Mouse (Mus musculus): Measurements from ENCODE around the gene Scaf8.
"Not testable (repeated sequence)": the region's sequence is repeated elsewhere in the genome, so short reads cannot be mapped to it uniquely, and the experiment has no call there.

Scaf8 gene

DNA sequence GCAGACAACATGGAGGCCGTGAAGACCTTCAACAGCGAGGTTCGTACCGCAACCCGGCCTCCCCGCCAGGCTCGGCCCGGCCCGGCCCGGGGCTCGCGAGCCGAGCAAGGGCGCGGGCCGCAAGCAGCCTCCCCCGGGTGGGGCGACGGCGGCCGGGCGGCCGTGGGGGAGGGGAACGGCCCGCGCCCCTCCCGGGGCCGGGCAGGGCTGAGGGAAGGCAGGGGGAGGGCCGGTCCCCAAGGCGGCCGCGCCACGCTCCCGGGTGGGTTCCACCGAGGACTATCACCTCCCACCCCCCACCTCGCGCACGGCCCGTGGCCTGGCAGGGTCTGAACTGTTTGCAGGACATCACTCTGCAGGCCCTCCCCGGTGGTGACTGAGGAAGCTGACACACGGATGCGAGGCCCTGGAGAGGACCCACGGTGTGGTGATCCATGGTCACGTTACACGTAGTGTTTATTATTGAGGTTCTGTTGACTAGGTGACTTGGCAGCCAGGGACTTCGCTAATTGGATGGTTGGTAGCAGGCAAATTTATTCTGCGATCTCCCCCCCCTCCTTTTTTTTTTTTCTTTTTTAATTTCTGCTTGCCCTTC lies 705 bp downstream of the Scaf8 start:
- in situ Hi-C loops (cut with MseI, MboI) = no loop called here

DNA sequence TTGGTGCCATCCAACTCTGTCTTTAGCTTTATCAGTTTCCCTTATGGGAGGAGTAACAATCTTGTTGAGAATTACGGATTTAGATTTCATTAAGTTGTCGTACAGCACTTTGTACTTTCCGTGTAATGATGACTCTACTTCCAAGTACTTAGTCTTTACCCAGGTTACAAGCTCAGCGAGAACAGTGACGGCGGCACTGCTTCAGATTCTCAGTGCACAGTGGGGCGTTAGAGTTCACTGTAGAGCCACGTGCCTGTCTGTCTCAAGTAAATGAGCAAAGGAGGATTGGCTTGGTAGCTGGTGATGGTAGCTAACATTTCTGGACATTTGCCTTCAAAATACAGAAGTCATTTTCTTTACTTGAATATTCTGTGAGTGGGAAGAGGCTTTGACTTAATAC lies 6.2 kb downstream of the Scaf8 start:
- in situ Hi-C loops (cut with MseI, MboI) = not testable (repeated sequence)

DNA sequence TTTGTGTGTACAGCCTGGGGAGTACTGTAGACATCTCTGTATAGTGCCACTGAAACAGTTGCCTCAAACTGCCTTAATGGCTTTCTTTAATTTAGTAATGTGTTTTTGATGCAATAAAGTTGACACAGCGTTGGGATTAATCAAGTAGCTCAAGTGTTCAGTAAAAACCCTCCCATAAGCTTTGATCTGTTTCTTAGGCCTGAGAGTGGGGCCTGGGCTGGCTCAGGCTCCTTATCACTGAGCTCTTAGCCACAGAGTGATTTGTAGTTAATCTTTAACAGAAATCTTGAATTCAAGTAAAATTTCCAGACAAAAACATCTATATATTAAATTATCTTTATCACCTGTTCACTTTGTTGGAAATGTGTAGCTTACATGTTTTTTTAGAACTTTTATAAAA lies 8.8 kb downstream of the Scaf8 start:
- in situ Hi-C loops (cut with MseI, MboI) = not testable (repeated sequence)

DNA sequence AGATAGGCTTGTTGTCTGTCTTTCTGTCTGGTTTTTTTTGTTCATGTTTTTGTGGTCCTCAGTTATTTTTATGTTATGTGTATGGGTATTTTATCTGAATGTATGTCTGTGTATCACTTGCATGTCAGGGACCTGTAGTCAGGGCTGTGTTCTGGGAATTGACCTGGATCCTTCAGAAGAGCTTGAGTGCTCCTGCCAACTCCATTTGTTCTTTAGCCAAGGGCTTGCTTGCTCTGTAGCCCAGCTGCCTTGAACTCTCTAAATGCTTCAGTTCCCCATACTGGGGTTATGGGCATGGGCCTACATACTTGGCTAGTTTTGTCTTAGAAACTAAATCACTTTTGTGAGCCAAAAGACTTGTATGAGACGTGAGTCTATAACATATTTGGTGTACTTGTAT lies 13.9 kb downstream of the Scaf8 start:
- in situ Hi-C loops (cut with MseI, MboI) = no loop called here

DNA sequence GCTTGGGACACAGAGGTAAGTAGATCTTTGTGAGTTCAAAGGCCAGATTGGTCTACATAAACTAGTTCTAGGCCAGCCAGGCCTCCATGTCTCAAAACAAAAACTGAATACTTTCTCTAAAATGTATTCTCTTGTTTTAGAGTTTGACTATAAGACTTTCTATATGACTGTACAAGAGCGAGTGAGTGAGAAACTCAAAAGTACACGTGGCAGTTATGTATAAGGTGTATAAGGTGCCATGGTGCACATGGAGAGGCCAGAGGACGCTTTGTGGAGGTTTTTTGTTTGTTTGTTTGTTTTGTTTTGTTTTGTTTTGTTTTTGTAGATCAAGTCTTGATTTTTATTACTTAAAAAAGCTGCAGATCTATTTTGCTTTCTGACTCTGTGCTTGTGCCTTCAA lies 15.0 kb downstream of the Scaf8 start:
- in situ Hi-C loops (cut with MseI, MboI) = no loop called here

DNA sequence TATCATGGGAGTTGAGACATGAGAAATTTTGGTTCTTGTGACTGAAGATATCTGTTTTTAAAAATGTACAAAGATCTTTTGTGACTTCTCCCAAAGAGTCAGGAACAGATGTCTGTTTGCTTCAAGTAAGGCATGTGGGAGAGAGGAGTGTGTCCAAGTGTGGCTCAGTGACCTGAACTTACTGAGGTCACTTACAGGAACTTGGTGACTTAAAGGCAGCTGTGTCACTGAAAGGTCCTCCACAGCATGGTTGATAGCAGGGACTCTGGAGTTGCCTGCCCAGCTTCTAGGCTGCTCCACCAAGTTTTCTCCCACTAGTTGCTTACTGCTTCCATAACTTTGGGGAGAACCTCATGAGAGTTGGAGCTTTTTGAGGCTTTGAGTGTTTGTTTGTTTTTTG lies 20.6 kb downstream of the Scaf8 start:
- in situ Hi-C loops (cut with MseI, MboI) = no loop called here

DNA sequence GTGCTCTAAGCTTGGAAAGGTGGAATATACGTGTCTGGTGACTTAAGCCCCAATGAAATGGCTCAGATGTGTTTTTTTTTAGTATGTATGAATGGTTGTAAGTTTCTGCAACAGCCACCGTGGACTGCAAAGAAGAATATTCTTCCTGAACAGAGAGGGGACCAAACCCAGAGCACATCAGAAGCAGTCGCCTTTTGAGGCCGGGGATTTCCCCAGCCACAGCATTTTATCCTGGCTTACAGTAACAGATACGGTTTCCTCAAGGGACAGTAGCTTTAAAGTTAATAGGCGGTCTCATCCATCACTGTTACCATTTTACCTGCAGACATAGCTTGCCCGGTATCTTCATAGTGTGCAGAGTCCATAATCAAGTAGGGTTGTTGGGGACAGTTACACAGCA lies 21.4 kb downstream of the Scaf8 start:
- in situ Hi-C loops (cut with MseI, MboI) = no loop called here

DNA sequence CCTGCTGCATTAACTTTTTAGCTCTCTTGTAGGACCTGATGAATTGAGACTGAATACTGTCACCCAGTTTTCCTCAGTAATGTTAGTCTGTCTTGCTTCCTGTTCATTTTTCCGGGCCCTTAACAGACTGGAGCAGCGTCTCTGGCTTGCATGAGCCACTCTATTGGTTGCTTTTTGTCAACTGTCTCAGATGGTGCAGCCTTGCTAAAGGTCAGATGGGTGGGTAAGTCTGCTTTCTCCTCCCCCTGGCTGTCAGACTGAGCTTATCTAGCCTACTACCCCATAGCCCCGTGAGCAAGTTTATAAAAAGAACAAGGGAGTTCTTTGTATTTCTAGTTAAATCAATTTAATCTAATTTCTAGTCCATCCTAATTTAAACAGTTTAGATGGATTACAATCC lies 23.6 kb downstream of the Scaf8 start:
- in situ Hi-C loops (cut with MseI, MboI) = no loop called here

DNA sequence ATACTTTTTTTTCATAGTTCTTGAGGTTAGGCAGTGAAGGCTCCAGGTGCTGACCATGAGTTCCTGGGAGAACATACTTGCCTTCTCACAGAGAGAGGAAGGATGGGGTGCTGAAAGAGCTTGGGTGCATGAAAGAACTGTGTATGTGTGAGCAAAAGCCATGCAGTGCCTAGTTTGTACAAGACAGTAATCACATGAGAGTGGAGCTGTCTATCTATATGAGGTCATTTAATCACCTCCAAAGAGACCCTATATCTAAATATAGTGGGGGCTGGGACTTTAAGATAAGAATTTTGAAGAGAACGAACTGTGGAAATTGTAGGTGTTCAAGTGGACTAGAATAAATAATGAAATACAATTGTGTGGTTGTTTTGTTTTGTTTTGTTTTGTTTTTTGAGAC lies 25.3 kb downstream of the Scaf8 start:
- in situ Hi-C loops (cut with MseI, MboI) = no loop called here

DNA sequence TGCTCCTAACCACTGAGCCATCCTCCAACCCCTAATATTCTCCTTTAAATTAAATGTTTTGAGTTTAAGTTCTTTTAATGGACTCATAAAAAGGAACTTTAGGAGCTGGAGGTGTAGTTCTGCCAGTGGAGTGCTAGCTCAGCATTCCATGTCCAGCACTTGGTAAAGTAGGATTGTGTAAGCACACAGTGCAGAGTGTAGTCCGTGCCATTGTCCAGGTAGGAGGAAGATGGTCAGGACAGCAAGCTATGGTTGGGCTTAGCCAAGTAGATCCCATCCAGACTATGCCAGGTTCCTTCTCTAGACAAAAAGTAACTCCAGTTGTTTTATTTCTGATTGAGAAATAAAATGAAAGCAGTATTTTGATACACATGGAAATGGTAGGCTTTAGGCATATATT lies 34.1 kb downstream of the Scaf8 start:
- in situ Hi-C loops (cut with MseI, MboI) = no loop called here

DNA sequence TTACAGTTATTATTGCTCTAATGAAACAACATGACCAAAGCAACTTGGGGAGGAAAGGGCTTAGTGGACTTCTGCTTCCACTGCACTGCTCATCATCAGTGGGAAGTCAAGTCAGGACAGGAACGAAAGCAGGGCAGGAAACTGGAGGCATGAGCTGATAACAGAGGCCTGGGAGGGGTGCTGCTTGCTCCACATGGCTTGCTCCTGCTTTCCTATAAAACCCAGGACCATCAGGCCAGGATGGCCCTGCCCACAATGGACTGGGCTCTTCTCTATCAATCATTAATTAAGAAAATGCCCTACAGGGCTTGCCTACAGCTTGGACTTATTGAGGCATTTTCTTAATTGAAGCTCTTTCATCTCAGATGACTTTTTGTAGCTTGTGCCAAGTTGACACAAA lies 34.8 kb downstream of the Scaf8 start:
- in situ Hi-C loops (cut with MseI, MboI) = no loop called here

DNA sequence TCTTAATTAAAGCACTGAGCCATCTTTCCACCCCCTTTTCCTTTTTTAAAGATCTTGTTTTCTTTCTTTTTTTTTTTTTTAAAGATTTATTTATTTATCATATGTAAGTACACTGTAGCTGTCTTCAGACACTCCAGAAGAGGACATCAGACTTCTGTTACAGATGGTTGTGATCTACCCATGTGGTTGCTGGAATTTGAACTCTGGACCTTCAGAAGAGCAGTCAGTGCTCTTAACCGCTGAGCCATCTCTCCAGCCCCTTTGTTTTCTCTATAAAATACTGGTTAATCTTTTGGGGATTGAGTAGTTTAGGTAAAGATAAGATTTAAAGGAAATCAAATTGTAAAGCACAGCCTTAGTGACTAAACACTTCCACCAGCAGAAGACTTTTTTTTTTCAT lies 35.9 kb downstream of the Scaf8 start:
- in situ Hi-C loops (cut with MseI, MboI) = not testable (repeated sequence)

DNA sequence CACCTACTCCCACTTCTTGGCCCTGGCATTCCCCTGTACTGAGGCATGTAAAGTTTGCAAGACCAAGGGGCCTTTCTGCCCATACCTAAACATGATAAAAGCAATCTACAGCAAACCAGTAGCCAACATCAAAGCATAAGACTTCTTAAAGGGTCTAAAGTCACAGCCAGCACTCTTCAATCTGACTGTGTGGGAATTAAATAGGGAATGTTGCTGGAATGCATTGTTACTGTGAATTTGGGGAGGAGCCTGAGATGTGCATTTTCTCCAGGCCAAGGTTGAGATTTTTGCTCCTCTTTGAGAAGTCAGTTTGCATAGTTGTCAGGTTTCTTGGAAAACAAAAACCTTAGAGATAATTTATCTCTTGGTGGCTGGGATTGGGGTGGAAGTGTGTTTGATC lies 36.4 kb downstream of the Scaf8 start:
- in situ Hi-C loops (cut with MseI, MboI) = no loop called here

DNA sequence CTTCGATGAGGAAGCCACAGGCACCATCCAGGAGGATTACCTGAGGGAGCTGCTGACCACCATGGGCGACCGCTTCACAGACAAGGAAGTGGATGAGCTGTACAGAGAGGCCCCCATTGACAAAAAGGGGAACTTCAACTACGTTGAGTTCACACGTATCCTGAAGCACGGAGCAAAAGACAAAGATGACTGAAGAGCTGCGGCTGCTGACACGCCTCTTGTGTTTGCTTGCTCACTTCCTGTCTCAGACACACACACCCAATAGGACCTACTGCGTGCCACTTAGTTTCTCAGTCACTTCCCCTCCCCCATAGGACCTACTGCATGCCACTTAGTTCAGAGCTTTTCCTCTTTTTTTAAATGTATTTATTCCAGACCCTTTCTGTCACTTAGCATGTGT lies 41.4 kb downstream of the Scaf8 start:
- in situ Hi-C loops (cut with MseI, MboI) = not testable (repeated sequence)

DNA sequence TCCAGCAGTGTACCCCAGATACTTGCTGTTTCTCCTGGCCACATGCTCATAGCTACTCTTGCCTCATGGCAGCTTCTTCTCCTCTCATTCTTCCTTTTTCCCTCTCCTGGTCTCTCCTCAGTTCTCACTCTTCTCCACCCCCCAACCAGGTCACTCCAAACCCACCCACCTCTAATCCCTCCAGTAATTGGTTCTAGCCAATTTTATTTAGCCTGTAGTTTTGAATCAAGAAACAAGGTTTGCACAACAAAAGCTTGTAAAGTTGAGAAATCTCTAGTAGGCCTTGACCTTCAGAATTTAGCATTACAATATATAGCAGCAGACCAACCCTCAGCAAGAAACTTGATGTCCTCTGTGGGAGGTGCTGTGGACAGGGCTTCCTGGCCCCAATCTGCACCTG lies 42.2 kb downstream of the Scaf8 start:
- in situ Hi-C loops (cut with MseI, MboI) = no loop called here

DNA sequence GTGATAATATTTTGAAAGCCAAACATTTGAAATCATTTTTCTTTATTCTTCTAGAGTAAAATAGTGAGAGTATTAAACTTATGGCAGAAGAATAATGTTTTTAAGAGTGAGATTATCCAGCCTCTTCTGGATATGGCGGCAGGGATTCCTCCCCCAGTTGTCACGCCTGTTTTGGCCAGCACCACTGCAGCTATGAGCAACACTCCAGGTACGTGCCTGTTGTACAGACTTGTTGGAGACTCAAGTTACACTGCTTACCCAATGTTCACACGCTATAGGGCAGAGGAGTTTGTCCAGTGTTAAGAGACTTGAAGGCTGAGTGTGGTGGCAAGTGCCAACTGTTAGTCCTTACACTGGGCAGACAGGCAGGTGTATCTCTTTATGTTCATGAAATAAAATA lies 48.1 kb downstream of the Scaf8 start:
- in situ Hi-C loops (cut with MseI, MboI) = no loop called here

DNA sequence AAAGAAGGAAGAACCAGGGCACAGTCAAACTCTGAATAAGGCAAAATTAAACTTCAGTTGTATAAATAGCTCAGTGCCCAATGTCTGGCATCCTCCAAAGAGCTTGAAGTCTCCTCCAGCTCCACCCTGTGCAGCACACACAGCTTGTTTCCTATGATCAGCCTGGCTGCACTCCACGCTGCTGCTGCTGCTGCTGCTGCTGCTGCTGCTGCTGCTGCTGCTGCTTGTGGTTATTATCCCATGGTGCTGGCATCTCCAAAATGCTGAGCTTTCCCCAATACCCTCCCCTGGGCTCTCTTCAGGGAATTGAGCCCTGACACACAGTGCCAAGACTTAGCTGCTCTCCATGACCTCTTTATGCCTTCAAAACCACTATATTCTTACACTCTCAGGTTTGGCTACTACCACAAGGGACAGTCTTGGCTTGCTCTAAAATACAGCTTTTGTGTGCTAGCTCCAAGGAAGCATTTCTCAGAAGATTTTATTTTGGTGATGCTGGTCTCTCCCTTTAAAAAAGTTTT lies 65.7 kb downstream of the Scaf8 start:
- in situ Hi-C loops (cut with MseI, MboI) = not testable (repeated sequence)

DNA sequence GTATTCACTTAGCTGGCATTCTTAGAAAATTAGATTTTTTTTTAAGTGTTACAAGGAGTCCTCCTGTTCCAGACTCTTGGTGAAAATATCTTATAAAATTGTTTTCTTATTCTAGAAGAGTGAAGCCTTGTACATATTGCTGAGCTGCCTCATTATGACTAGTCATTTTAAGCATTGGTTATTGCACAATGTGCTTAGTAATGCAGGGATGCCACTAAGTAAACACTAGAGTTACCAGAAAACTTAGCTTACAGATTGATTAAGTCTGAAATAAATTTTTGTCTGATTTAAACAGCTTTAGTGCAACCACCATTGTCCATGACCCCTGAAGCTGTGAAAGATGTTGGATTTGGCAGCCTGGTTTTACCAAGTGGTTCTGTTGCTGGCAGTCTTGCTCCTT lies 80.7 kb downstream of the Scaf8 start:
- in situ Hi-C loops (cut with MseI, MboI) = not testable (repeated sequence)

DNA sequence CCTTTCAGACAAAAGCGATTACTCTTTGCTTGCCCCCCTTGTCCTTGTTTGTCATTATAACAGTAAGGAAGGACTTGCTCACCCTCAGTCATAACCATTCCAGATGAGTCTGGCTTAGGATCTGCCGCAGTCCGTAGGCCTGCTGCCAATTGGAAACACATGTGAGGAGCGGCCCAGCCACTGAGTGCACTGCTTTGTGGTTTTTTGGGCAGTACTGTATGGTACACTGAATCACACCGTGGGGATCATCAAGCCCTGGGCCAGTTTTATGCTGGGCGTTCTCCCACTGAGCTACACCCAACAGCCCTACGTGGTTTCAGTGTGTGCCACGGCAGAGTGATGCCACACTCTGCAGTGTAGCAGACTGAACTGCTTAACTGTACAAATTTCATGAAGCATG lies 85.6 kb downstream of the Scaf8 start:
- in situ Hi-C loops (cut with MseI, MboI) = no loop called here

DNA sequence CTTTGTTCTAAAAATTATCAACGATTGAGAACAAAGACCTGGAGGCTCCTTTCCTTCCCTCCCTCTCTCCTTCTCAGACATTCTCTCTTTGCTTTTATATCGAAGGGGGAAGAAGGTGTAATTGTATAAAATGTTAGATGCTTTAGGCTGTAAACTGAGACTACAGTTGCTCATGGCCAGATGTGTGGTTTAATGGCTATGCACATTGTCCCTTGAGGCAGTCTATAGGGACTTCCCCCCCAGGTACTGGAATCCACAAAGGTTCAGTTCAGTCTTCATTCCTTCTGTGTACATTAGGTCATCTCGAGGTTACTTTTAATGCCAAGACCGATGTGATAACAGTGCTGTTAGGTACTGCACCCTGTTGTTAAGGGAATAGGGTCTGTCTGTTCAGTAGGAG lies 89.1 kb downstream of the Scaf8 start:
- in situ Hi-C loops (cut with MseI, MboI) = no loop called here

DNA sequence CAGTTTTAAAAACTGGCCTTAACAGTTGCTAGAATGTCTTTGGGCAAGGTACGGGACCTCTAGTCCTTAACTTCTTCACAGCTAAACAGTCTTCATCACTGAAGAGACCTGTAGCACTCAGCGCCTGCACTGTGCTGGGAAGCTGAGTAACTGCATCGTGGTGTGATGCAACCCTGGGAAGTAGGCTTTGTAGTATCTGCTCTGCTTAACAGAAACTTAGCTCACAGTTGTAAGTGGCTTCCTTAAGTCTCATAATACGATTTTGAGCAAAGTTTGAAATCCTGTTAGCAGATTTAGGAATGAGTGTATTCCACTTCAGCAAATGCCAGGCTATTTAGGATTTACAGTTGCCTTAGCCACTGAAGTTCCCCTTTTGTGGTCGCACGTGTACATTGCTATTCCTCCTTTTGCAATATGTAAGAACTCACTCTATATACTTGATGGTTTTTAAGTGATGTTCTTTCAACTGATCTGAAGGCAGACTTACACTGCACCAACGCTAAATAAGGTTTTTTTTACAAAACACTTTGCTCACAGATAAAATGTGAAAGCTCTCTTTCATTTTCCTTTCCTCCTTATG lies 90.1 kb downstream of the Scaf8 start:
- in situ Hi-C loops (cut with MseI, MboI) = no loop called here

DNA sequence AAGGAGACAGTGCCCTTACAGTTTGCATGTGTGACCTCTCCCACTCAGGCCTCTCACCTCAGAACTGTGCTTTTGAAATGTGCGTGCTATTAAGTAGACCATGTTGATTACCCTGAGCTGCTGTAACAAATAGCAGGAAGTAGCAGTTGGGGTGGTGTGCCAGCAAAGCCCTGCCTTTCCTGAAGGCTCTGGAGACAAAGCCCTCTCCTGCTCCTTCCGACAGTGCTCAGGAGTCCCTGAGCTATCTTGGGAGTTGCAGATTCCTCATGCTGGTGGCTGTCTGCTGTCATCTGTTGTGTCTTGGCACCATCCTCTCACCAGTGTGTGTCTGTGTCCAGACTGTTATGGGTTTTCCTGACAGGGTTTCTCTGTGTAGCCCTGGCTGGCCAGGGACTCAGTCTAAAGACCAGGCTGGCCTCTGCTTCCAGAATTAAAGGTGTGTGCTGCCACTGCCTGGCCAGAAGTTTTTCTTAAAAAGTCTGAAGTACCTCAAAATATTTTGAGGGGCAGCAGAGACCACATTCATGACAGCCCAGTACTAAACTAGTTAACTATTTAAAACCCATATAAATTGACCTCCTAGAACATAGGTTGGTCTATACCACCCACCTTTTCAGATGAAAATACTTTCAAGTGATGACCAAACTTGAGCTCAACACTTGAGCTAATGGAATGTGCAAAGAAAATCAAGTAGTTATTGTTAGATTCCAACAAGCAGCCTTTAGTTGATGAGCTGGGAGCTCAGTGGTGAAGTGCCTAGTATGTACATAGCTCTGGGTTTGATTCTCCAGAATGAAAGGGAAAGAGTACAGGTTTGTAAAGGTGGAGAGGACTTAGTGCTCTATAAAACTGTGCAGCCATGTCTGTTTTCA lies 92.0 kb downstream of the Scaf8 start:
- in situ Hi-C loops (cut with MseI, MboI) = no loop called here
